Mouse (Mus musculus) neural tube, embryonic 14.5 days (tissue): ENCODE measurements at regions not wholly inside any gene's neighbourhood (a gene's known extent, or its start where the extent isn't known, plus 50 kb on each side); places are given as distances from the start of the nearest gene placed in this dataset.

Experiments used
- ATAC-seq: fragments of 200-750 bp; cut with Nextera tagmentation; 2 replicates; pipeline ENCODE4 v1.8.0; 2017; ENCODE audit warnings: low read depth, mild to moderate bottlenecking, moderate TSS enrichment, moderate library complexity
- H3K27ac ChIP-seq: fragments of 300-500 bp; sonication (generic); 2 replicates; pipeline ENCODE4 v1.5.1; 2014; ENCODE audit warnings: low read depth, mild to moderate bottlenecking, control low read depth, low read length, moderate library complexity, mixed read lengths
- H3K27me3 ChIP-seq: fragments of 300-500 bp; sonication (generic); 2 replicates; pipeline ENCODE4 v1.6.1; 2014; ENCODE audit warnings: low read length; ENCODE audit not compliant: control insufficient read depth, insufficient read depth
- H3K36me3 ChIP-seq: fragments of 300-500 bp; sonication (generic); 2 replicates; pipeline ENCODE4 v1.6.1; 2014; ENCODE audit warnings: low read length, mixed read lengths; ENCODE audit not compliant: control insufficient read depth, insufficient read depth
- H3K4me1 ChIP-seq: fragments of 300-500 bp; sonication (generic); 2 replicates; pipeline ENCODE4 v1.6.1; 2014; ENCODE audit warnings: low read length; ENCODE audit not compliant: control insufficient read depth, insufficient read depth
- H3K4me2 ChIP-seq: fragments of 300-500 bp; sonication (generic); 2 replicates; pipeline ENCODE4 v1.6.1; 2014; ENCODE audit warnings: mild to moderate bottlenecking, low read depth, low read length, control low read depth
- H3K4me3 ChIP-seq: fragments of 300-500 bp; sonication (generic); 2 replicates; pipeline ENCODE4 v1.5.1; 2014; ENCODE audit warnings: low read depth, low read length, control low read depth, mixed read lengths
- H3K9ac ChIP-seq: fragments of 300-500 bp; sonication (generic); replicated peaks from 2 replicates; pipeline ENCODE4 v1.6.1; 2014; ENCODE audit warnings: low read depth, mild to moderate bottlenecking, control low read depth, low read length, mixed read lengths
- H3K9me3 ChIP-seq: fragments of 300-500 bp; sonication (generic); 2 replicates; pipeline ENCODE4 v1.6.1; 2016; ENCODE audit warnings: low read length; ENCODE audit not compliant: control insufficient read depth
- WGBS: fragments of 180-500 bp; shearing (Covaris S2); extraction: QIAGEN DNeasy Blood & Tissue Kit; methylation state at CpG from one replicate; pipeline ENCODE4 v1.1.7; 2014; 5-methylcytosine and 5-hydroxymethylcytosine counted together

DNA sequence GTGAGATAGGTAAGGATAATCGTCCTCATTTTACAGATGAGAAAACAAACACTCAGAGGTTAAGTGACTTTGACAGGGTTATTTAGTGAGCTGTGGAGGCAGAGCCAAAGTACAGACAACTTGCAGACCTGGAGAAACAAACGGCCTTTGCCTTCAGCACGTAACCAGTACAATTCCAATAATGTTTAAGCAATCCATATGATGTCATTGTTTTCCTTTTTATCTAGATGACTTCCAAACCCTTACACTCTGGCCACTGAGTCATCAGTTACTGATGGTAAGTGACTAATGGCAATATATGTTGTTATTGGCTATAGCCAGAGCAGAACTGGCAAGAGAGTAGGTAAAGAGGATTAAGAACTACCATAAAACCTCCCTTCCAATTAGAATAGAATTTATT, 567.6 kb downstream of the Adgrl2 start:
- Histone ChIP-seq H3K36me3 (no peaks in the 10 kb centered on the region), H3K9me3 (no peaks in the 10 kb centered on the region)

DNA sequence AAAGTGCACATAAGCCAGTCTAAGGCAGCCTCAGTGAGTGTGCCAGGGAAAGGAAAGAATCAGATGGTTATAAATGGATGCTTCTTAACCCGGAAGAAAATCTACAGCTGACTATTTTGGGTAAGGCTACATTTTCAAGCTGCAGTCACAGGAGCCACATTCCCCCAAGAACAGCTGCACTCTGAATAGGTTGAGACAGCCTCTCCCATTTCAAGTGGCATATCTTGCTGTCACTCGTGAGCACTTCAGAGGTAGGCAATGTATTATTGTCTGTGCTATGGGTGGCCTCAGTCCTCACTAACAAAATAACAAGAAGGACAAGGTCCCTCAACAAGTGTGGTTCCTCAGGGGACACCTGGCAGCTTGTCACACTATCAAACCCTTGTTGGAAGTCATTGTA, 568.1 kb downstream of the Adgrl2 start:
- no peak overlapping the region for H3K27ac ChIP-seq
- H3K4me1 ChIP-seq = peaks cover 6% of the 10 kb centered on the region; the same call in 1 of the 2 replicates
- WGBS = 83% methylated on average over 2 of the region's 2 CpGs
- no peak overlapping the region for H3K4me2 ChIP-seq
- ATAC-seq = no peak
- no peaks in the 10 kb centered on the region for H3K27me3 ChIP-seq
- no peak overlapping the region for H3K4me3 ChIP-seq
- no peak overlapping the region for H3K9ac ChIP-seq
- H3K9me3 ChIP-seq = no peaks in the 10 kb centered on the region
- no peaks in the 10 kb centered on the region for H3K36me3 ChIP-seq

More for the DNA sequence above, 567.6 kb downstream of the Adgrl2 start:
- WGBS = 79% methylated on average over 3 of the region's 3 CpGs
- Histone ChIP-seq H3K4me1 (peaks cover 6% of the 10 kb centered on the region; the same call in 1 of the 2 replicates), H3K9ac (no peak overlapping the region), H3K27me3 (no peaks in the 10 kb centered on the region), H3K4me3 (no peak overlapping the region), H3K27ac (no peak overlapping the region), H3K4me2 (no peak overlapping the region)
- ATAC-seq = no peak

DNA sequence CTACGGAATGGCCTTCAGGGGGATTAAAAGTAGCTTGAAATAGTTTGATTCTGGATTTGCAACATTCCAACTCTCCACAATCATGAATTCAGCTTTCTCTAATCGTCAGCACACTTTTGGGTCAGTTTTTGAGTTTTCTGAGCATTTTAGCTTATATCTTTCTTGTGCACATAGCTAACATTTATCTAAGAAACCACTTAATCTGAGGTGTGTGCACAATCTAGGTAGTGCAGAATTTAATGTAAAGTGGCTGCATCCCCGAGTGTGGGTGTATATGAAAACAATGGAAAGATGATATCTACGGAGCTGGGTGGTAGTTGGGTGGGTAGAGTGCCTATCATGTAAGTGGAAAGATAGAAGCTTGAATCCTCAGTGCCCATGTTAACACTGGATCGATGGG, 570.1 kb downstream of the Adgrl2 start:
- no peak overlapping the region for H3K4me3 ChIP-seq
- H3K9me3 ChIP-seq = no peaks in the 10 kb centered on the region
- no peaks in the 10 kb centered on the region for H3K27me3 ChIP-seq
- H3K36me3 ChIP-seq = no peaks in the 10 kb centered on the region
- no peak overlapping the region for H3K27ac ChIP-seq
- H3K4me2 ChIP-seq = no peak overlapping the region
- H3K9ac ChIP-seq = no peak overlapping the region
- WGBS = 95% methylated on average over 5 of the region's 5 CpGs
- ATAC-seq = no peak
- H3K4me1 ChIP-seq = peaks cover 6% of the 10 kb centered on the region; the same call in 1 of the 2 replicates

DNA sequence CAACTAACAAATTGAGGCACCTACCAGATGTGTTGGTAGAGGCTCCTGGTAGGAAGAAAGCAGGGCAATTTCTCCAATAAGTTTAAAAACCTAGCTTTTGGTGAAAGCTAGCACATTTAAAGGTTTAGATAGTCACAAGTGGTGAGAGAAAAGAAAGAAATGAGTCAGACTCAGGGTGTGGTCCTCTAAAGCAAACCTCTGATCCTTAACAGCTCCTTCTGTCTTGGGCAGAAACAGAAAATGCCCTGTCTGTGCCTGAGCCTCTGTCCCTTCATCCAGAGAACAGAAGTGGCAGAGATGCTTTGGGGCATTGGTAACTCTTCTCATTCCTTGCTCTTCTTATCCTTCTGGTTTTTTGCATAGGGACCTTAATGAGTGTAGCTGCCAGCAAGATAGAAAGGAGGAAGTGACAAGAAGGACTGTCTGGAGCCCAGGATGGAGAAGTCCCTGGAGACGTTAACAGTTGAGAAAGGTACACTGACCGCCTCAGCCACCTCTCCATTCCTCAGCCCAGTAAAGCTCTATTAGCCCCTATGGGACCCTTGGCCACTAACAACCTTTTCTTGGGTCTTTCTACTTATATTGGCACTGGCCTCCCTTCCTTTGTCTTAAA, 570.8 kb downstream of the Adgrl2 start:
- Histone ChIP-seq H3K4me3 (no peak overlapping the region), H3K4me1 (peaks cover 5% of the 10 kb centered on the region; the same call in 1 of the 2 replicates), H3K4me2 (no peak overlapping the region), H3K9me3 (no peaks in the 10 kb centered on the region), H3K36me3 (no peaks in the 10 kb centered on the region), H3K27me3 (no peaks in the 10 kb centered on the region), H3K9ac (no peak overlapping the region), H3K27ac (no peak overlapping the region)
- 95% methylated on average over 2 of the region's 2 CpGs for WGBS
- ATAC-seq = no peak

- no peaks in the 10 kb centered on the region for H3K36me3 ChIP-seq
- H3K27ac ChIP-seq = no peak overlapping the region
- H3K9ac ChIP-seq = no peak overlapping the region
- no peaks in the 10 kb centered on the region for H3K9me3 ChIP-seq
- H3K4me3 ChIP-seq = no peak overlapping the region
- H3K27me3 ChIP-seq = no peaks in the 10 kb centered on the region
- no peaks in the 10 kb centered on the region for H3K4me1 ChIP-seq
- no peak for ATAC-seq
- no peak overlapping the region for H3K4me2 ChIP-seq
- whole genome bisulfite sequencing = 11% methylated on average over 6 of the region's 6 CpGs
Observed at GRCm38 (mm10) chr3:148418067-148418466, 572.3 kb downstream of the Adgrl2 start.

DNA sequence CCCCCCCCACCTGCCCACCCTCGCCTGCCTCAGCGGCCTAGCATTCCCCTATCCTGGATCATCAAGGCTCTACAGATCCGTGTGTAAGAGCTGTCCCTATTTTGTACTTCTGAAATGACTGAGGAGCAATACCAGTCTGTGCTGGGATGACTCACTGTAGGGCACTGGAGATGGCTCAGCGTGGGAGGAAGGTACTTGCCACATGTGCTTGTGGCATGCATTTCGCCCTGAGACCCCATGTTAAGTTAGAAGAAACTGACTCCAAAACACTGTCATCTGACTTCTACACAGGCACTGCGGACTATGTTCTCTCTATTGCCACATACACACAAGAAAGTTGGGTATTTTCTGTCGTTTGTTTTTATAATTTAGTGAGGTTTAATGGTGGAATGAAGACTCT, 574.9 kb downstream of the Adgrl2 start:
- no peak overlapping the region for H3K27ac ChIP-seq
- H3K9me3 ChIP-seq = no peaks in the 10 kb centered on the region
- no peak overlapping the region for H3K9ac ChIP-seq
- H3K4me2 ChIP-seq = no peak overlapping the region
- 87% methylated on average over 7 of the region's 7 CpGs for WGBS
- no peaks in the 10 kb centered on the region for H3K4me1 ChIP-seq
- H3K27me3 ChIP-seq = no peaks in the 10 kb centered on the region
- H3K36me3 ChIP-seq = no peaks in the 10 kb centered on the region
- no peak for ATAC-seq
- H3K4me3 ChIP-seq = no peak overlapping the region

- Histone ChIP-seq H3K9ac (no peak overlapping the region), H3K27ac (no peak overlapping the region), H3K36me3 (no peaks in the 10 kb centered on the region), H3K9me3 (no peaks in the 10 kb centered on the region), H3K4me3 (no peak overlapping the region), H3K27me3 (no peaks in the 10 kb centered on the region), H3K4me1 (no peaks in the 10 kb centered on the region), H3K4me2 (no peak overlapping the region)
- ATAC-seq = no peak
- 95% methylated on average over 1 of the region's 1 CpGs for WGBS
Observed at GRCm38 (mm10) chr3:148413027-148413426, 577.3 kb downstream of the Adgrl2 start.

- ATAC-seq = no peak
- no peak overlapping the region for H3K4me2 ChIP-seq
- no peaks in the 10 kb centered on the region for H3K36me3 ChIP-seq
- no peak overlapping the region for H3K9ac ChIP-seq
- H3K27ac ChIP-seq = no peak overlapping the region
- no peaks in the 10 kb centered on the region for H3K4me1 ChIP-seq
- H3K27me3 ChIP-seq = no peaks in the 10 kb centered on the region
- no peak overlapping the region for H3K4me3 ChIP-seq
- no peaks in the 10 kb centered on the region for H3K9me3 ChIP-seq
- 82% methylated on average over 1 of the region's 1 CpGs for WGBS
Observed at GRCm38 (mm10) chr3:148412191-148412590, 578.2 kb downstream of the Adgrl2 start.

DNA sequence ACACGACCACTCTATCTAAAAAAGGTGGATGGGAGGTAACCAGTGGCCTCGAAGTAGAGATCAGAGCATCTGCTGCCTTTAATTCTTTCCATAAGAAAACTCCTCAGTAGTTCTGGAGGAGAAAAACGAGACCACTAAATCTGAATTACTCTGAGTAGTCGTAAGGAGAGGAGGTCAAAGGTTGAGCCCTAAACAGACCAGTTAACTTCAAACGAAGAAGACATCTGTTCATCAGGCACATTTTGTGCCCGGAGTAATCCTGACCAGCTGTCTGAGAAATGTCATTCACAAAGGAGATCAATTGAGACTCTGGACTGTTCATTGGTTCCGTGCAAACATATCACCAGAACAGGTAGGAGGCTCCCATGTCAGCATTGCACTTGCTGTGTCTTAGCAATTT, 592.0 kb downstream of the Adgrl2 start:
- no peaks in the 10 kb centered on the region for H3K4me1 ChIP-seq
- H3K27me3 ChIP-seq = no peaks in the 10 kb centered on the region
- H3K9ac ChIP-seq = no peak overlapping the region
- no peaks in the 10 kb centered on the region for H3K36me3 ChIP-seq
- no peaks in the 10 kb centered on the region for H3K9me3 ChIP-seq
- H3K27ac ChIP-seq = no peak overlapping the region
- WGBS = 20% methylated on average over 7 of the region's 7 CpGs
- H3K4me2 ChIP-seq = no peak overlapping the region
- no peak for ATAC-seq
- no peak overlapping the region for H3K4me3 ChIP-seq
